Mouse (Mus musculus): ENCODE data around the gene Fgfrl1.

- TF ChIP-seq CTCF (IDR thresholded peaks at IDR 0.05; ENCODE audit: low read depth): no peak
- TF ChIP-seq EP300 (optimal IDR thresholded peaks at IDR 0.05): no peak
Observed at GRCm38 (mm10) chr5:108655381-108655780, 36.8 kb upstream of the Fgfrl1 start.
